Mouse (Mus musculus) urinary bladder, postnatal 4 days (tissue): ENCODE data around the gene Klra1.
"Not testable (repeated sequence)": the region's sequence is repeated elsewhere in the genome, so short reads cannot be mapped to it uniquely, and the experiment has no call there.

Source experiments
- DNase-seq, 2 experiments: peaks; one replicate each; pipeline ENCODE4 v3.0.0; 2021 to 2022; ENCODE audit warnings: low spot score in 2 of 2

Klra1 gene

DNA sequence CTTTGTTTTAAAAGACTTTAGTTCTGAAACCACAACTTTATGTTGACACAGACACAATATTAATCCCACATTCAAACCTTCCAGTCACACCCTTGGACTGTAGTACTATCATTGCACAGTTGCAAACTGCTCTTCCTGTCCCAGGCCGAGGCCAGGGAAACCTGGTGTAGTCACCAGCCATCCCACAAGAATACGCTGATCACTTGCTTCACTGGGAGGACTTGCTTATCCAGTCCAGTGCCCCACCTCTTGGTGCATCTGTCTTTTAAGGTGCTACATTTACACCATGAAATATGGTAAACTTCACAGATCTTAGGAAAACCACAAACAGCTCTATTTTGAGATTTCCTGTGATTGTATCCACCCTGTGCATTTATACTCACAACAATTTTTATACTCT, at the start of gene Klra1:
Gene Klra1, minus strand, starts transcription at position 125 of the 400 bp plus-strand sequence.
- no peak for DNase-seq

DNA sequence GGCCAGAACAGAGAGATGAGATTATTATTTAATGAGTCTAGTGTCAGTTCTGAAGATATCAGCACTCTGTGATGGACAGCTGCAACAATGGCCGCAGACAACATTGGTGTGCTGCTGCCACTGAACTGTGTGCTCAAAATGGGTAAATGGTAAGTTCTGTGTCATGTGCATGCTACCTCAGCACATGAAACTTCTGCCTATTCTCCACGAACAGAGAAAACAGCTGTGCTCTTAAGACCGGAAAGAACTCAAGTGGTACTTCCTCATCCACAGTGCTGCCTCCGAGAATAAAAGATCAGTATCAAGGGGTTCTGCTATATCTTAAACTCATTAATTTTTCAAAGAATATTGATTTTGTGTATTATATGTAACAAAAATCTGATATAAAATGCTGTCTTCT, 42.8 kb upstream of the Klra1 start:
- DNase-seq, result no peak

DNA sequence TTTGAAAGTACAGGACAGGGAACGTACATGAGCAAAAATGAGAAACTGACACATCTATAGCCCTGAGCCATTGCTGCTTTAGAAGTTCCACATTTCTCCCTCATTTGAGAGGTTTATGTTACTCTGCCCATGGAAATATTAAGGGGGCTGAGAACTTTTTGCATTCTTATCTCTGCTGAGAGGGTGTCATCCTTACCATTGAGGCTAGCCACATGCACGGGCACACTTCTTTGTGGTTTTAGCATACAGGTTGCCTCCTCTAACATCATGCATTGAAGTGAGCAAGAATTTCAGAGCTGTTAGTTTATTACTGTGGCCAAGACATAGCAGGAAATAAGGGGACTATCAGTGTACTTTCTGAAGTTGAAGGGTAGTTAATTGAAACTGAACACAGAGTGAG, 32.5 kb upstream of the Klra1 start:
- DNase-seq, result no peak

DNA sequence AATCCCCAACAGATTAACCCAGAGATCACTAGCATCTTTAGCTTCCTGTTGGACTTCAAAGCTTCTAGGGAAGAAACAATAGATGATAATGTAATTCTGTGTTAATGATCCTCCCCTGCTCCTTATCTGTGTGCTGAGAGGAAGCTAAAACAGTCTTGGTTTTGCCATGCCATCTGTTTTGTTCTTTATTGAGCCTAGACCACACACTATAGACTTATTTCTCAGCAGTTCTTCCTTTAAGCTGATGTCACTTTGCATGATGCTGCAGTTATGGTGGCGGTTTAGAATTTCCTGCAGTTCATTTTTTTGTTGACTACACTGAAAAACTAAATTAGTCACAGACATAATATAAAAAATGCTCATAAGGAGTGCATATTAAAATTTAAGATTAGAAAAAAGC, 18.2 kb upstream of the Klra1 start:
- DNase-seq, result no peak

DNA sequence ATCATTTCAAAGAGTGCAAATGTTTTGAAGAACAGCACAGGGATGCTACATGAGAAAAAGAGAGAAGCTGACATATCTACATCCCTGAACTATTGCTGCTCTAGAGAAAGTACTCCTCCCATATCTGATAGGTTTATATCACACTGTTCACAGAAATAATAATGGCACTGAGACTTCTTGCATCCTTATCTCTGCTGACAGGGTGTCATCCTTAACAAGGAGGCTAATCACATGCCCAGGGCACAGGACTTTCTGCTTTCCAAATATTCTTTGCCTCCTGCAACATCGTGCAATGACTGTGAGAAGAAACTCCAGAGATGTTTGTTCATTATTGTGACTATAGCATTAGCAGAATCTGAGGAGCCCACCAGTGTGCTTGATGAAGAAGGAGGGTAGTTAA, 871 bp downstream of the Klra1 start:
- no peak for DNase-seq

DNA sequence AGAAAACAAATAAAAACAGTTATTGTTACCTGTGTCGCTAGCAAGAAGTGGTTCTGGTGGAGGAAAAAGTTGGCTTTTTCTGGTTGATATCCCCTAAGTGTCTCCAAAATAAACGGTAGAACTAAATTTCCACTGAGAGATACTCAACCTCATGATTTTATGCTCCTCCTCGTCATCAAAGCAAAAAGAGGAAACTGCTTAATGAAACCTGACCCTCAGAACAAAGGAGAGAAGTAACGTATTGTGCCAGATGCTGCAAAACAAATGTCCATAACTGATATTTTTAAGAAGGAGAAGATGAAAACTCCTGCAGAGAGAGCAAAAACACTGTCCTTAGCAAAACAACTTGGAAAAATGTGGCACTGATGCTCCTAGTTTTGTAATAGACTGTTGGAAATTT, 4.3 kb downstream of the Klra1 start:
- no peak for DNase-seq

DNA sequence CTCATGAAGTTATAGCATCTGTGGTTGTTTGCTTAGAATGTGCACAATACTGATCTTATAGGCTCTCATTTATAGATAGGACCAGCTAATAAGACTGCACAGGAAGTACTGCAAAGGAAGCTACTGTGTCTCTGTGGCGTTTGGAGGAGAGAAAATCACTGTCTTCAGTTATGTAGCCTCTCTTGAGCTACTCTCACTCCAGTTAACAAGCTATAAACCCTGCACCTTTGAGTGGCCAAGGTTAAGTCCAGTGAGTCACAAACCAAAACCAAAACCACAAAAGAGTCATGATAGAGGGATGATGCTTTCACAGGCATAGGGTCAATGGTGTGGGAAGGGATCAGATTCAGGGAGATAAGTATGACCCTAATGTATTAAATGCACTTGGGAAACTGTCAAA, 41.3 kb downstream of the Klra1 start:
- DNase-seq, result not testable (repeated sequence)

DNA sequence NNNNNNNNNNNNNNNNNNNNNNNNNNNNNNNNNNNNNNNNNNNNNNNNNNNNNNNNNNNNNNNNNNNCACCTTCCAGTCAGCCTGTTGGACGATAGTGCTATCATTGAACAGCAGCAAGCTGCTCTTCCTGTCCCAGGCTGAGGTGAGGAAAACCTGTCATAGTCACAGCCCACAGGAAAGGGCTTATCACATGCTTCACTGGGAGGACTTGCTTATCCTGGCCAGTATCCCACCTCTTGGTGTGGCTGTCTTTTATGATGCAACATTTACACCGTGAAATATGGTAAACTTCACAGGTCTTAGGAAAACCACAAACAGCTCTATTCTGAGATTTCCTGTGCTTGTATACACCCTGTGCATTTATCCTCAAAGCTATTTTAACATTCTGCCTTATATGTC, 44.7 kb downstream of the Klra1 start:
- not testable (repeated sequence) for DNase-seq

DNA sequence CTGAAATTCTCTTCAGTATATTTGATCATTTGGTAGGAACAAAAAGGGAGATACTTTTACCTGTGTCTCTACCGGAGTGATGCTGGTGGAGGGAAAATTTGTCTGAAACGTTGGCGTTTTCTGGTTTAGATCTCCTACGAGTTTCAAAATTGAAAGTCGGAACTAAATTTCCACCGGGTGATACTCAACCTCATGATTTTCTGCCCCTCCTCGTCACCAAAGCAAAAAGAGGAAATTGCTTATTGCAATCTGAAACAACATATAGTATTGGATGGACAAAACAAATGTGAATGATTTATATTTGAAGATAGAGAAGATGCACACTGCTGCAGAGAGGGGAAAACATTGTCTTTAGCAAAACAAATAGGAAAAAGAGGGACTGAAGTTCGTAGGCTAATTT, 49.3 kb downstream of the Klra1 start, which contains the start of gene Klra3:
Gene Klra3, minus strand, starts transcription at position 164 of the 400 bp plus-strand sequence.
- DNase-seq, result no peak
